Mouse (Mus musculus): ENCODE data around the gene Syt16. TPM values are rescaled to one million over a fixed set of nuclear protein-coding genes. Genes with fewer than 3 reads are reported as not detected.

The Syt16 gene
- polyA plus RNA-seq, 1 experiment from 2014 or later = 2.1 TPM

DNA sequence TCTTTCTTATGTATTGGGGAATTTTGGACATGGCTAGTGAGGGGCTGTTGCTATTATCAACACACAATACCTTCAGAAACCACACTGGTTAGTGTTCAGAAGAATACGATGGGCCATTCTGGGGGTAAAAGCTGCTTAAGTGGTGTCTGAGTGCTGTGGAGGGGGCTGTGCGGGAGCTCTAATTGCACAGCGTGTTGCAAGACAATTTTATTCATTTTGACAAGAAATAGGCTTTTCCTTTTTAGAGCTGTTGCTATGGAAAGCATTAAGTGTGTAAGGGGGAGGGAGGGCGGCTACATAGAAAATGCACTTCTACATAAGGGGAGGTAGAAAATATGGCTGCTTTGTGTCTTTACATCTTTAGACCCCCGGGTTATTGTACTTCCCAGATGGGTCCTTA is 25.8 kb downstream of the Syt16 start:
- Histone ChIP-seq H3K27me3 (replicated peaks; ENCODE audit: low read depth, poor library complexity, severe bottlenecking) (no peaks in the 10 kb centered on the region), H3K4me3 (no peak overlapping the region), H3K36me3 (replicated peaks) (no peaks in the 10 kb centered on the region), H3K27ac (replicated peaks) (no peak overlapping the region), H3K4me1 (no peaks in the 10 kb centered on the region), H3K9me3 (no peaks in the 10 kb centered on the region)
- WGBS = 77% methylated on average over 5 of the region's 5 CpGs
- DNase-seq (ENCODE audit: low spot score) = no peak

DNA sequence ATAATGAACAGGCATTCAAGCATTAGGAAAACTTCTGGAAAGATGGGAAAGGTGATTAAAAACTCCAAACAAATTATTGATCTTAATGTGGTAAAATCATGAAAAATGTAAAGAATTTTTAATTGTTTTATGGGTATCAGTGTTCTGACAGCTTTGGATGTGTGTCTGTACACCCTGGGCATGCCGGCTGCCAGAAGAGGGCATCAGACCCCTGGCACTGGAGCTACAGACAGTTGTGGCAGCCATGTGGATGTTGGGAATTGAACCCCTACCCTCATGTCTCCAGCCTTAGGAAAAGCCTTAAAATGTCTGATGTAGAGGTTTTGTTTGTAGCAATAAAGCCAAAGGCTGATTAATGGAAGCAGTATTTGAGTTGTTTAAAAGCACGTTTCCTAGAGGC is 27.5 kb downstream of the Syt16 start:
- H3K36me3 ChIP-seq (replicated peaks) = no peaks in the 10 kb centered on the region
- no peak overlapping the region for H3K27ac ChIP-seq (replicated peaks)
- no peaks in the 10 kb centered on the region for H3K9me3 ChIP-seq
- no peaks in the 10 kb centered on the region for H3K27me3 ChIP-seq (replicated peaks; ENCODE audit: low read depth, poor library complexity, severe bottlenecking)
- WGBS = 92% methylated on average over 2 of the region's 2 CpGs
- no peak overlapping the region for H3K4me3 ChIP-seq
- H3K4me1 ChIP-seq = no peaks in the 10 kb centered on the region
- no peak for DNase-seq (ENCODE audit: low spot score)

DNA sequence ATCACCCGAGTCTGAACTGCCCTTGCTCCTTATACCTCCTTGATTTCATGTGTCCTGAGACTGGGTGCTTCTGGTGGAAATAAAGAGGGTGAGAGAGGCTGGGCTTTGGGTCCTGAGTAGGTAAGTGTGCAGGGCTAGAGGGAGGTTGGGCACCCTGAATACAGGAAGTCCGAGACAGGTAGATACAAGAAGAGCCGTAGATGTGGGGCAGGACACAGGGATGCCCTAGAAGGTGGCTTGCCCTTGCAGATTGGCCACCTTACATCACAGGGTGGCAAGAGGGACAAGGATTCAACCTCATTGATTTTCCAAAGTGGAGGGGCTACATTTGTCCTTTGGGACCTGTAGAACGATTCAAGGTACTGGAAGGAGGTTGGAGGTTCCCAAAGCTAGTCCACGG is 45.8 kb downstream of the Syt16 start:
- Histone ChIP-seq H3K27me3 (replicated peaks; ENCODE audit: low read depth, poor library complexity, severe bottlenecking) (no peaks in the 10 kb centered on the region), H3K4me1 (no peaks in the 10 kb centered on the region), H3K36me3 (replicated peaks) (no peaks in the 10 kb centered on the region), H3K9me3 (no peaks in the 10 kb centered on the region), H3K27ac (replicated peaks) (no peak overlapping the region), H3K4me3 (no peak overlapping the region)
- DNase-seq (ENCODE audit: low spot score) = no peak
- WGBS = 88% methylated on average over 5 of the region's 5 CpGs

DNA sequence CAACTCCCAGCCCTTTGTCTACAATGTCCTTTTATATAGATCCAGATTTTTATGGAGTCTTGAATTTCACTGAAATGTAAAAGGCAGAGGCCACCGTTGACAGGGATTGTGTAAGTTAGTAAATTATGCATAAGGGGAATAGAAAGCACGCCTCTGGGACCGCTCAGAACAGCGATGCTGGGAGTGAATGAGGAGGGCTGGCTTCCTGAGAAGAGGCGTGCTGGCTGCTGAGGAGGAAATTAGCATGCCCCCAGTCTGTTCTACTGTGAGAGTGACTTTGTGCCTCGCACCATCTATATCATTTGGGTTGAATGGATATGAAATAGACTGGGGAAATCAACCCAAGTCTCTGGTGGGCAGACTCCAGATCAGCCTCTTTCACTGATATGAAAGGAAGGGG is 46.3 kb downstream of the Syt16 start:
- no peak for DNase-seq (ENCODE audit: low spot score)
- H3K27me3 ChIP-seq (replicated peaks; ENCODE audit: low read depth, poor library complexity, severe bottlenecking) = no peaks in the 10 kb centered on the region
- H3K4me1 ChIP-seq = no peaks in the 10 kb centered on the region
- no peak overlapping the region for H3K4me3 ChIP-seq
- H3K27ac ChIP-seq (replicated peaks) = no peak overlapping the region
- H3K36me3 ChIP-seq (replicated peaks) = no peaks in the 10 kb centered on the region
- no peaks in the 10 kb centered on the region for H3K9me3 ChIP-seq
- 66% methylated on average over 6 of the region's 6 CpGs for WGBS

DNA sequence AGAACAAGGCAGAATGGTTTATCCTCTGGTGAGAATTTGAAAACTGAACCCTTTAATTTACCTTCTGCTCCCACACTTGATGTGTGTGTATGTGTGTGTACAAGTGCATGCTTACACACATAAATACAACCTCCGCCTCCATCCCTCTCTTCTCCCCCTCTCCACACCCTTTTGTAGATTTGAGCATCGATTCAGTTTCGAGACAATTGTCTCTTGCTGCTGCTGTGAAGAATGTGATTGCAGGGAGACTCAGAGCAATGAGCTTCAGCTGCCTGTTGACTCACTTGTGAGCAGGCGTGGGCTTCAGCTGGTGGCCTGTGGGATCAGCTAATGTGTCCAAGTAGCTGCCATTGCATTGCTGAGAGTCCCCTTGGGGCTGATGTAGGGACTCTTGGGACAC is 46.8 kb downstream of the Syt16 start:
- no peaks in the 10 kb centered on the region for H3K36me3 ChIP-seq (replicated peaks)
- no peak overlapping the region for H3K4me3 ChIP-seq
- DNase-seq (ENCODE audit: low spot score) = no peak
- 88% methylated on average over 4 of the region's 4 CpGs for WGBS
- H3K27me3 ChIP-seq (replicated peaks; ENCODE audit: low read depth, poor library complexity, severe bottlenecking) = no peaks in the 10 kb centered on the region
- H3K9me3 ChIP-seq = no peaks in the 10 kb centered on the region
- no peaks in the 10 kb centered on the region for H3K4me1 ChIP-seq
- H3K27ac ChIP-seq (replicated peaks) = no peak overlapping the region

DNA sequence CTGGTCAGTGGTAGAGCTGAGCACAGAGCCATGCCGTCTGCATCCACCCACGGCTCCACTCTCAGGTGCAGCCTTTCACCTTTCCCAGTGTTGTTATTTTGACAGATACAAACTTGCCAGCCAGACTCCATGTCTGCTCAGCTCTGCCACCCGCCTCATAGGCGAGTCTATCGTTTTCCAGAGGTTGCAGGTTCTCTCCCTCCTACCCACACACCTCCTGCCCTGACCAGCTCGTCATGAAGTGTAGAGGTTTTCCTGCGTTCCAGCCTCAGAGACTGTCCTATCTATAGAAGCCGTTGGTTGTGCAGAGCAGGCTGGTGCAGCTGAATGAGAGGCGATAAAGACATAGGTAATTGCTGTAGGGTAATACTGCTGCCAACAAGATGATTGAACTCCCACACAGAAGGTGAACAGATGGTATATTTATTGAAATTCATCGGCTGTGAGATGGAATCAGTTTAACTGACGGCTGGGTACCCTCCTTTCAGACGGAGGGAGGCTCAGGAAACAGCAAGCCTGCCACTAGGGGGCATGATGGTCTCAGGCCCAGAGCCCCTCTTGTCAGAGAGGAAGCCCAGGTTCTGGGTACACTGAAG is 58.0 kb downstream of the Syt16 start:
- Histone ChIP-seq H3K4me3 (no peak overlapping the region), H3K36me3 (replicated peaks) (no peaks in the 10 kb centered on the region), H3K9me3 (no peaks in the 10 kb centered on the region), H3K4me1 (no peaks in the 10 kb centered on the region; the same call in 1 of the 2 replicates), H3K27me3 (replicated peaks; ENCODE audit: low read depth, poor library complexity, severe bottlenecking) (no peaks in the 10 kb centered on the region), H3K27ac (replicated peaks) (no peak overlapping the region)
- peak; percentile 70 for DNase-seq (ENCODE audit: low spot score)
- WGBS = 64% methylated on average over 12 of the region's 12 CpGs

DNA sequence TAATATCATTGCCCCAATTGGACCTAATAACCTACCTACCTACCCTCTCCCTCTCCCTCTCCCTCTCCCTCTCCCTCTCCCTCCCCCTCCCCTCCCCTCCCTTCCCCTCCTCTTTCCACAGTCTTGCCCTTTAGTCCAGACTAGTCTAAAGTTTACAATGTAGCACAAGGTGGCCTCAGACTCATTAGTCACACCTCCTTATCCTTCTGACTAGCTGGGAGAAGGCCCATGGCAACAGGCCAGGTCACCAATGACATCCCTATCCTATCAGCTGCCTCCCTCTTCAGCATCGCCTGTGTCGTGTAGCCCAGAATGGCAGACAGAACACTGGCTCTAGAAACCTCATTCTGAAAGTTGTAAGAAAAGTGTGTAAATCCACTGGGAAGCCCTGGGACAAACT is 58.7 kb downstream of the Syt16 start:
- no peak for DNase-seq (ENCODE audit: low spot score)
- 74% methylated on average over 2 of the region's 2 CpGs for WGBS
- Histone ChIP-seq H3K27ac (replicated peaks) (no peak overlapping the region), H3K4me3 (no peak overlapping the region), H3K9me3 (no peaks in the 10 kb centered on the region), H3K27me3 (replicated peaks; ENCODE audit: low read depth, poor library complexity, severe bottlenecking) (no peaks in the 10 kb centered on the region), H3K4me1 (no peaks in the 10 kb centered on the region; the same call in 1 of the 2 replicates), H3K36me3 (replicated peaks) (no peaks in the 10 kb centered on the region)

DNA sequence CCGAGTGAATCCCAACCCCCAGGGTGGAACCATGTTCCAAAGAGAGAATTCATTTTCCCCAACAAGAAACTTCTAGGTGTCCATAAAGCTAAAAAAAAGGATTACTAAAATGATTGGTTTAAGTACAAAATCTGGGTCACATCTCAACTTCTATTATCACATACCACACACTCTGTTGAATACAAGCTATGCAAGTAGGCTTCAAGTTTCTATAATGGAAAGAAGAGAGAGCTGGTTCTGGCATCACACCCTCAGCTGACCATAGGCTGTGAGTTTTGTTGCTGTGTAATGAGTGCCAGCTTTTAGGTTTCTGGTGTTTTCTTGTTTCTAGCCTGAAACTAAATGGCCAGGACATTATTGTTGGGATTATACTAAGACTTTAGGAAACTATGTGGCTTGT is 65.1 kb downstream of the Syt16 start:
- H3K9me3 ChIP-seq = no peaks in the 10 kb centered on the region
- no peak overlapping the region for H3K27ac ChIP-seq (replicated peaks)
- H3K4me3 ChIP-seq = no peak overlapping the region
- no peak for DNase-seq (ENCODE audit: low spot score)
- H3K36me3 ChIP-seq (replicated peaks) = no peaks in the 10 kb centered on the region
- no peaks in the 10 kb centered on the region for H3K27me3 ChIP-seq (replicated peaks; ENCODE audit: low read depth, poor library complexity, severe bottlenecking)
- no peaks in the 10 kb centered on the region for H3K4me1 ChIP-seq
- WGBS = 89% methylated on average over 1 of the region's 1 CpGs

DNA sequence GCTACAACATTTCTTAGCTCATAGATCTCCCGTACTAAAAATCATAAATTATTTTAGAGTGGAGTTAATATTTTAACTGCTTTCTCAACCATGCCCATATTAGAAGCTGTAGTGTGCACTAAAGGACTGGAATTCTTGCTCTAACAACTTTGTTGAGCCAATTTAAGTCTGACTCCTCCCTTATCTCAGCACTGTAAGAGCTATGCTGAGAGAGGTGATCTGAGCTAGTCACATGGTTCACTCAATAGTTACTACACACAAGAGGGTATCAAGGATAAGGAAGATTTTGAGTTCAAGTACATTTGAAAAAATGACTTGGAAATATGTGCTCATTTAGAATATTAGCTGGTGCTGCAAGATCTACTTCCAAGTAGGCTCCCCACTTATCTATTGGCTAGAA is 71.5 kb downstream of the Syt16 start:
- no peak for DNase-seq (ENCODE audit: low spot score)
- no peaks in the 10 kb centered on the region for H3K36me3 ChIP-seq (replicated peaks)
- WGBS = 94% methylated on average over 1 of the region's 1 CpGs
- no peaks in the 10 kb centered on the region for H3K4me1 ChIP-seq
- no peaks in the 10 kb centered on the region for H3K27me3 ChIP-seq (replicated peaks; ENCODE audit: low read depth, poor library complexity, severe bottlenecking)
- H3K27ac ChIP-seq (replicated peaks) = no peak overlapping the region
- H3K9me3 ChIP-seq = no peaks in the 10 kb centered on the region
- H3K4me3 ChIP-seq = no peak overlapping the region

DNA sequence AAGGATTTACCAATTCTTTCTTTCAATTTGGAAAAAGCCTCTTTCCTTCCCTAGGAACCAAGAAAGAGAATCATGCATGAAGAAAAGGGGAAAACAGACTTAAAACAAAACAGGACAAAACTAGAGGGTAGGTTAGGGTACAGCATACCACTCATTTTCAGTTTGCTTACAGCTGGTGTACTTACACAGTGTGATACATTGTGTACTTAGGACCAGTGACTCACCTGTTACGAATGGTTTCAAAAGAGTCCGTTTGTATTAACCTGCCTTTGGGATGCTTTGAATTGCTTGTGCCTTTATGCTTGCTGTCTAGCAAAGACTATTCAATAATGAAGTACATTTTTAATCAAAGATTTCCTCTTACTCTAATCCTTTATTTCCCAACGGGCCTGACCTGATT is 78.1 kb downstream of the Syt16 start:
- H3K27me3 ChIP-seq (replicated peaks; ENCODE audit: low read depth, poor library complexity, severe bottlenecking) = no peaks in the 10 kb centered on the region
- no peaks in the 10 kb centered on the region for H3K4me1 ChIP-seq
- no peak overlapping the region for H3K4me3 ChIP-seq
- no peaks in the 10 kb centered on the region for H3K36me3 ChIP-seq (replicated peaks)
- 87% methylated on average over 3 of the region's 3 CpGs for WGBS
- DNase-seq (ENCODE audit: low spot score) = no peak
- H3K27ac ChIP-seq (replicated peaks) = no peak overlapping the region
- no peaks in the 10 kb centered on the region for H3K9me3 ChIP-seq

DNA sequence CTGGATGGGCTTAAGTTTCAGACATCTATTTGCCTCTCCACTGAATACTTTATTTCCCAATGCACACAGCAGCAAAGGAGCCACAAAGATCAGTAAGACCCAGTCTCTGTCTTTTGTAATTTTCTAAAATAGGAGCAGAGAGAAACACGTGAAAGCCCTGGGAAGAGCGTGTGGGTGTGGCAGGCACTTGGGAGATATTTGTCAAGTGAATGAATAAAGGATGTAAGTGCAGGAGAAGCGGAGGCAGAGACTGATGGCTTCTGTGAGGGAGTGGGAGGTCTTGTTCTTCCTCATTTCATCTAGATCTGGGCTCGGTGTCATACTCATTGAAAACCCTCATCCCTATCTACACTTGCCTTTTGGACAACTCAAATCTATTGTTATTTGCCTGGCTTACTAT is 78.6 kb downstream of the Syt16 start:
- no peaks in the 10 kb centered on the region for H3K36me3 ChIP-seq (replicated peaks)
- no peaks in the 10 kb centered on the region for H3K4me1 ChIP-seq
- no peak for DNase-seq (ENCODE audit: low spot score)
- H3K9me3 ChIP-seq = no peaks in the 10 kb centered on the region
- H3K27me3 ChIP-seq (replicated peaks; ENCODE audit: low read depth, poor library complexity, severe bottlenecking) = no peaks in the 10 kb centered on the region
- 78% methylated on average over 4 of the region's 4 CpGs for WGBS
- H3K27ac ChIP-seq (replicated peaks) = no peak overlapping the region
- no peak overlapping the region for H3K4me3 ChIP-seq

DNA sequence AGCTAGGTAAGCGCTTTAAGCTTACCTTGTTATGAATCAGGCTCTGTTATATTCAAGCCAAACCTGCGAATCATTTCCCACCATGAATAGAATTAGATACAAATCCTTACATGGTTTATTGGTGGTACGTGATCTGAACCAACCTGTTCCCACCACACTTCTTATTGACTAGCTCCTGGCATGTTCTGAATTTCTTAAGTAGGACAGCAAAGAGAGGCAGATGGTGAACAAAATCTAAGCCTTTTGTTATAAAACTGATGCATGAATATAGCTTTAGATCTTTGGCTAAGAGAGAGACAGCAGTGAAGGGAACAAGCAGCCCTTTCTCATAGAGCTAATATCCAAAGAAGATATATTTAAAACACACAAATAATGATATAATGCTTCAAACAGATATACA is 83.7 kb downstream of the Syt16 start:
- no peak for DNase-seq (ENCODE audit: low spot score)
- Histone ChIP-seq H3K4me3 (no peak overlapping the region), H3K27ac (replicated peaks) (no peak overlapping the region), H3K36me3 (replicated peaks) (no peaks in the 10 kb centered on the region), H3K27me3 (replicated peaks; ENCODE audit: low read depth, poor library complexity, severe bottlenecking) (no peaks in the 10 kb centered on the region), H3K4me1 (no peaks in the 10 kb centered on the region), H3K9me3 (no peaks in the 10 kb centered on the region)
- 90% methylated on average over 3 of the region's 3 CpGs for WGBS

DNA sequence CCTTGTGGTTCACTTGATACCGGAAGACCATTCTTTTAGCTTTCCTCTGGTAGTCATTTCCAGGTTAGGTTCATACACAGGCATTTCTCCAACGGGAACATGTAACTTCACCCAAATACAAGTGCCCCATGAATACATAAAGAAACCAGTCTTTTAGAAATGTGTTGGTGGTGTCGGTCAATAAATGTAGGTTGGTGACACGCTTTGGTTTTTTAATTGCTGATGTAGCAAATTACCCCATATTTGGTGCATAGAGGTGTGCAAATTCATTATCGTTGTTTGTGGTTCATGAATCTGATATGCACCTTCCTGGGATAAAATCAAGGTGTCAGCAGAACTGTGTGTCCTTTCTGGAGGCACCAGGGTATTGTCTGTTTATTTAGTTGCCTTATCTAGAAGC is 86.9 kb downstream of the Syt16 start:
- Histone ChIP-seq H3K36me3 (replicated peaks) (no peaks in the 10 kb centered on the region), H3K4me3 (no peak overlapping the region), H3K4me1 (peaks cover 7% of the 10 kb centered on the region; the same call in 1 of the 2 replicates), H3K27ac (replicated peaks) (no peak overlapping the region), H3K9me3 (no peaks in the 10 kb centered on the region), H3K27me3 (replicated peaks; ENCODE audit: low read depth, poor library complexity, severe bottlenecking) (no peaks in the 10 kb centered on the region)
- 95% methylated on average over 5 of the region's 5 CpGs for WGBS
- no peak for DNase-seq (ENCODE audit: low spot score)

DNA sequence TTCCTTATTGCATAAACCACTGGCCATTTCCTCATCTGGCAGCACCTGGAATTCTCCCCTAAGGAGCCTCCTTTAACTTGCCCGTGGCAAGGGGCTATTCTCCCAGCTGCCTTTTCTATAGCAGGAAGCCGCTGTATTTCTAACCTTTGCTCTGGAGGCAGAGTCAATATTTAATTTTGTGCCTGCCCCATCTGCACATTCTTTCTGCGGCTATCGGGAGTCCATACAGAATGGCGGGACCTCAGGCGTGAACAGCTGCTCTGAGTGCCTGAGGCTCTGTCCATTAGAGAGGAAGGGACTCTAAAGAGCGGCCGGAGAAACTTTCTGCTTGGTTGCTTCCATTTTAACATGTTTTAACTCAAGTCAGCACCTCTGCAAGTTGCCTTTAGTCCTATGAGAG is 89.6 kb downstream of the Syt16 start:
- Histone ChIP-seq H3K27me3 (replicated peaks; ENCODE audit: low read depth, poor library complexity, severe bottlenecking) (no peaks in the 10 kb centered on the region), H3K27ac (replicated peaks) (0 out of 2 replicates have a peak overlapping the region, but pooled peaks have one; percentile 16), H3K4me1 (peaks cover 7% of the 10 kb centered on the region; the same call in 1 of the 2 replicates), H3K36me3 (replicated peaks) (no peaks in the 10 kb centered on the region), H3K9me3 (no peaks in the 10 kb centered on the region), H3K4me3 (no peak overlapping the region)
- WGBS = 53% methylated on average over 8 of the region's 8 CpGs
- peak; percentile 26 for DNase-seq (ENCODE audit: low spot score)
